Mouse (Mus musculus) spleen, adult 2 months (tissue): Measurements from ENCODE around the gene Prkca.

Experiments
- CTCF ChIP-seq: fragments of 200-500 bp; IDR thresholded peaks from 2 replicates; pipeline ENCODE4 v1.5.1; 2011; ENCODE audit warnings: mild to moderate bottlenecking, inconsistent platforms; ENCODE audit not compliant: insufficient read depth, insufficient read length, insufficient replicate concordance; ENCODE audit errors: extremely low read depth
- POLR2A ChIP-seq: fragments of 200-500 bp; IDR thresholded peaks from 2 replicates; pipeline ENCODE4 v1.6.1; 2011; ENCODE audit warnings: low read depth, low read length, inconsistent platforms

GRCm38 (mm10) chr11:108199429-108199985, 144.2 kb downstream of the Prkca start:
- TF ChIP-seq CTCF (no peak), POLR2A (no peak)
